Mouse (Mus musculus) heart, embryonic 15.5 days (tissue): ENCODE measurements around the gene Ifnk. TPM values are rescaled to one million over a fixed set of nuclear protein-coding genes. Genes with fewer than 3 reads are reported as not detected.
A peak's percentile ranks its signal among the peaks of the same experiment; 100 is the strongest.

ENCODE experiments used
- ATAC-seq: fragments of 200-750 bp; cut with Nextera tagmentation; replicated peaks from 2 replicates; pipeline ENCODE4 v1.8.0; 2017; ENCODE audit warnings: low read depth, moderate TSS enrichment; ENCODE audit not compliant: insufficient number of reproducible peaks, insufficient read depth, low FRiP score
- H3K27ac ChIP-seq: fragments of 300-500 bp; sonication (generic); 2 replicates; pipeline ENCODE4 v1.5.1; 2015; ENCODE audit warnings: mild to moderate bottlenecking, inconsistent platforms
- H3K27me3 ChIP-seq: fragments of 300-500 bp; sonication (generic); 2 replicates; pipeline ENCODE4 v1.6.1; 2015; ENCODE audit warnings: inconsistent platforms
- H3K36me3 ChIP-seq: fragments of 300-500 bp; sonication (generic); 2 replicates; pipeline ENCODE4 v1.6.1; 2015; ENCODE audit warnings: mild to moderate bottlenecking, inconsistent platforms
- H3K4me1 ChIP-seq: fragments of 300-500 bp; sonication (generic); replicated peaks from 2 replicates; pipeline ENCODE4 v1.6.1; 2015; ENCODE audit warnings: inconsistent platforms
- H3K4me2 ChIP-seq: fragments of 300-500 bp; sonication (generic); 2 replicates; pipeline ENCODE4 v1.6.1; 2015; ENCODE audit warnings: inconsistent platforms, mild to moderate bottlenecking, moderate library complexity
- H3K4me3 ChIP-seq: fragments of 300-500 bp; sonication (generic); 2 replicates; pipeline ENCODE4 v1.5.1; 2015; ENCODE audit warnings: mild to moderate bottlenecking, inconsistent platforms
- H3K9ac ChIP-seq: fragments of 300-500 bp; sonication (generic); 2 replicates; pipeline ENCODE4 v1.6.1; 2015; ENCODE audit warnings: mild to moderate bottlenecking, inconsistent platforms
- H3K9me3 ChIP-seq: fragments of 300-500 bp; sonication (generic); replicated peaks from 2 replicates; pipeline ENCODE4 v1.6.1; 2016; ENCODE audit warnings: inconsistent platforms
- WGBS: fragments of 180-500 bp; shearing (Covaris S2); methylation state at CpG from one replicate; pipeline ENCODE4 v1.1.7; 2015; ENCODE audit warnings: mixed read lengths; 5-methylcytosine and 5-hydroxymethylcytosine counted together
- polyA plus RNA-seq: library from polyadenylated mRNA; unstranded; fragments of >200 nt; fragmentation: Nextera tagmentation; extraction: Ambion mirVana; gene quantifications from 2 replicates; pipeline ENCODE4 v1.2.1, GENCODE M21; 2015

Gene Ifnk
- polyA plus RNA-seq, 1 experiment from 2014 or later: not detected

GRCm38 (mm10) chr4:35143472-35144102, 8.3 kb upstream of the Ifnk start:
- Histone ChIP-seq H3K4me1 (no peaks in the 10 kb centered on the region), H3K27ac (no peak overlapping the region), H3K27me3 (no peaks in the 10 kb centered on the region), H3K4me2 (no peak overlapping the region), H3K9ac (no peak overlapping the region), H3K9me3 (no peaks in the 10 kb centered on the region), H3K4me3 (no peak overlapping the region), H3K36me3 (no peaks in the 10 kb centered on the region)
- no peak for ATAC-seq
- 52% methylated on average over 12 of the region's 12 CpGs for WGBS

- Histone ChIP-seq H3K27ac (no peak overlapping the region), H3K4me3 (no peak overlapping the region), H3K9me3 (no peaks in the 10 kb centered on the region), H3K36me3 (no peaks in the 10 kb centered on the region), H3K4me2 (no peak overlapping the region), H3K27me3 (no peaks in the 10 kb centered on the region), H3K4me1 (no peaks in the 10 kb centered on the region), H3K9ac (no peak overlapping the region)
- 80% methylated on average over 10 of the region's 10 CpGs for WGBS
- no peak for ATAC-seq
Measured at GRCm38 (mm10) chr4:35145726-35146125, 6.1 kb upstream of the Ifnk start.

- no peaks in the 10 kb centered on the region for H3K27me3 ChIP-seq
- H3K9me3 ChIP-seq: no peaks in the 10 kb centered on the region
- 58% methylated on average over 5 of the region's 5 CpGs for WGBS
- no peak overlapping the region for H3K27ac ChIP-seq
- no peak overlapping the region for H3K4me3 ChIP-seq
- H3K36me3 ChIP-seq: no peaks in the 10 kb centered on the region
- ATAC-seq: no peak
- H3K4me1 ChIP-seq: no peaks in the 10 kb centered on the region
- H3K4me2 ChIP-seq: no peak overlapping the region
- H3K9ac ChIP-seq: no peak overlapping the region
Measured at GRCm38 (mm10) chr4:35146597-35146996, 5.3 kb upstream of the Ifnk start.

- no peaks in the 10 kb centered on the region; the same call in 1 of the 2 replicates for H3K27me3 ChIP-seq
- ATAC-seq: no peak
- H3K4me3 ChIP-seq: no peak overlapping the region
- no peaks in the 10 kb centered on the region for H3K9me3 ChIP-seq
- H3K36me3 ChIP-seq: no peaks in the 10 kb centered on the region
- 80% methylated on average over 4 of the region's 4 CpGs for WGBS
- no peak overlapping the region for H3K27ac ChIP-seq
- no peak overlapping the region for H3K4me2 ChIP-seq
- no peak overlapping the region for H3K9ac ChIP-seq
- no peaks in the 10 kb centered on the region for H3K4me1 ChIP-seq
Measured at GRCm38 (mm10) chr4:35148326-35148725, 3.5 kb upstream of the Ifnk start.

GRCm38 (mm10) chr4:35150706-35151105, 1.1 kb upstream of the Ifnk start:
- H3K9ac ChIP-seq: no peak overlapping the region
- H3K4me2 ChIP-seq: no peak overlapping the region
- H3K27ac ChIP-seq: no peak overlapping the region
- ATAC-seq: no peak
- H3K9me3 ChIP-seq: no peaks in the 10 kb centered on the region
- 82% methylated on average over 3 of the region's 3 CpGs for WGBS
- no peaks in the 10 kb centered on the region for H3K36me3 ChIP-seq
- H3K4me1 ChIP-seq: peaks cover 4% of the 10 kb centered on the region; the same call in 1 of the 2 replicates
- no peaks in the 10 kb centered on the region; the same call in 1 of the 2 replicates for H3K27me3 ChIP-seq
- H3K4me3 ChIP-seq: no peak overlapping the region

- no peak overlapping the region for H3K4me2 ChIP-seq
- H3K9ac ChIP-seq: no peak overlapping the region
- no peak overlapping the region for H3K27ac ChIP-seq
- WGBS: 57% methylated on average over 3 of the region's 3 CpGs
- H3K4me3 ChIP-seq: no peak overlapping the region
- peaks cover 7% of the 10 kb centered on the region; the same call in 1 of the 2 replicates for H3K4me1 ChIP-seq
- no peak for ATAC-seq
- H3K27me3 ChIP-seq: peaks cover 3% of the 10 kb centered on the region; the same call in 1 of the 2 replicates
- no peaks in the 10 kb centered on the region for H3K9me3 ChIP-seq
- H3K36me3 ChIP-seq: no peaks in the 10 kb centered on the region
Measured at GRCm38 (mm10) chr4:35154051-35154450, 2.2 kb downstream of the Ifnk start.

- peak overlapping the region; percentile 70; the same call in 1 of the 2 replicates for H3K9ac ChIP-seq
- H3K36me3 ChIP-seq: no peaks in the 10 kb centered on the region
- WGBS: 30% methylated on average over 20 of the region's 20 CpGs
- peak overlapping the region; percentile 65 for H3K4me3 ChIP-seq
- H3K9me3 ChIP-seq: no peaks in the 10 kb centered on the region
- peaks cover 3% of the 10 kb centered on the region; the same call in 1 of the 2 replicates for H3K27me3 ChIP-seq
- no peak for ATAC-seq
- peaks cover 7% of the 10 kb centered on the region; the same call in 1 of the 2 replicates for H3K4me1 ChIP-seq
- no peak overlapping the region for H3K27ac ChIP-seq
- H3K4me2 ChIP-seq: peak overlapping the region; percentile 92
Measured at GRCm38 (mm10) chr4:35155132-35155922, 3.5 kb downstream of the Ifnk start.

GRCm38 (mm10) chr4:35156149-35156611, 4.3 kb downstream of the Ifnk start:
- Histone ChIP-seq H3K36me3 (no peaks in the 10 kb centered on the region), H3K27me3 (peaks cover 3% of the 10 kb centered on the region; the same call in 1 of the 2 replicates), H3K4me1 (peaks cover 7% of the 10 kb centered on the region; the same call in 1 of the 2 replicates), H3K4me2 (peak overlapping the region; percentile 92), H3K9me3 (no peaks in the 10 kb centered on the region), H3K4me3 (peak overlapping the region; percentile 65), H3K9ac (peak overlapping the region; percentile 70), H3K27ac (peak overlapping the region; percentile 47; the same call in 1 of the 2 replicates)
- ATAC-seq: no peak; the same call in 1 of the 2 replicates
- under 1% methylated on average over 26 of the region's 26 CpGs for WGBS

GRCm38 (mm10) chr4:35156751-35157611, 5.1 kb downstream of the Ifnk start, which contains the start of gene Mob3b:
Mob3b (minus strand) TSS chr4:35157484.
- Histone ChIP-seq H3K9me3 (no peaks in the 10 kb centered on the region), H3K4me2 (peak within 1 kb of the TSS; percentile 92), H3K4me1 (peaks cover 7% of the 10 kb centered on the region; the same call in 1 of the 2 replicates), H3K4me3 (peak within 1 kb of the TSS; percentile 65), H3K27me3 (peaks cover 3% of the 10 kb centered on the region; the same call in 1 of the 2 replicates), H3K36me3 (no peaks in the 10 kb centered on the region), H3K9ac (peak within 1 kb of the TSS; percentile 70), H3K27ac (peak within 1 kb of the TSS; percentile 47; the same call in 1 of the 2 replicates)
- peak; percentile 70 for ATAC-seq
- WGBS: under 1% methylated on average over 49 of the region's 50 CpGs

- Histone ChIP-seq H3K4me2 (no peak overlapping the region; the same call in 1 of the 2 replicates), H3K36me3 (no peaks in the 10 kb centered on the region), H3K27me3 (0 out of 2 replicates have a peak, but pooled peaks cover 3% of the 10 kb centered on the region), H3K4me1 (peaks cover 7% of the 10 kb centered on the region; the same call in 1 of the 2 replicates), H3K27ac (no peak overlapping the region), H3K4me3 (no peak overlapping the region), H3K9me3 (no peaks in the 10 kb centered on the region), H3K9ac (no peak overlapping the region)
- WGBS: 55% methylated on average over 11 of the region's 11 CpGs
- ATAC-seq: no peak
Measured at GRCm38 (mm10) chr4:35157815-35158214, 6.0 kb downstream of the Ifnk start.
